Mouse (Mus musculus): ENCODE measurements around the gene Fam204a. TPM values are rescaled to one million over a fixed set of nuclear protein-coding genes. Genes with fewer than 3 reads are reported as not detected.

The Fam204a gene
- polyA plus RNA-seq, 1 experiment, result 4.9 TPM

DNA sequence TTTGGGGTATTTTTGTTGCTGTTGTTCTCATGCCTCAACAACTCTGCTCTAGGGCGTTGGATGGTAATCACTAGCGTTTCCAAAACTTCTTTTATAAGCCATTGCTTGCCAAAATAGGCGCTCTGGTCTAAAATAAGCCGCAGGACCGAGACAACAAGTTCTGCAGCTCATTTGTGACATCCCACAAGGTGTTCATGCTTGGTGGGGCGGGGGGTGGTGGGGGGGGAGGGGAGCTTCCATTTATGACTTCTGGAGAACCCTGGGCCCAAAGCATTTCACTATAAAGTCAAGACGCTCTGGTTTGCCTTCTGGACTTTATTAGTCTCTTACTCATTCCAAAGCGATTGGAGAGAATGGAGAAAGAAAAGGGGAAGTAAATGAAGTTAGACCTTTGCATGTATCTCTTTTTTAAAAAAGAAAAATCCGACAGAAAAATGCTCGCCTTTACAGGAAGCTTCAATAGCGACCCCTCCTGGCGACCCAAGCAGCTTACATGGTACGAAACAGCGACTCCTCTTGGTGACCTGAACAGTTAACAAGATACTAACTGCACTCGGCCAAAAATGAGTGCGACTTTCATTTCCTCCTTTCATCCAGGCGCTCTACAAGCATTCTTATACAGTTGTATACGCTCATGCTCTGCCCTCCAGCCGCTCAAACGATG, 65.8 kb downstream of the Fam204a start:
- no peak for DNase-seq (ENCODE audit: low read depth)

- no peak for DNase-seq (ENCODE audit: low read depth)
Measured at GRCm38 (mm10) chr19:60159827-60160226, 66.7 kb downstream of the Fam204a start.

DNA sequence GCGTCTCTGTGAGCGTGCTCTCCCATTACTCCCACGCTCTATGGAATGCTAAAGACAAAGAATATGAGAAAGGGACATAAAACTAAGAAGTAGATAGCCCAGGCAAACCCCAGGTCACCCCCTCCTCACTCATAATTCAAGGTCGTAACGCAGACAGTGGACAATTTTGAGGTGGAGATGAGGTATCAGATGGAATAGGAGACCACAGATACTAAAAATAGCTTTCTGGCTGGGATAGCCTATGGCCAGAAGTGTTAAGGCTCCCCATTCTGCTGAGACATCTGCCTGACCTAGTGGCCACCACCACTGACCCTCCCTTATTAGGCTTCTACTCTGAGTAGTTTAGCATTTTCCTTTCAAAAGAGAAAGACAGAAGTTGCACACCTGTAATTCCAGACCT, 71.2 kb downstream of the Fam204a start:
- DNase-seq (ENCODE audit: low read depth), result no peak

GRCm38 (mm10) chr19:60153096-60153495, 73.4 kb downstream of the Fam204a start:
- DNase-seq (ENCODE audit: low read depth), result no peak

DNA sequence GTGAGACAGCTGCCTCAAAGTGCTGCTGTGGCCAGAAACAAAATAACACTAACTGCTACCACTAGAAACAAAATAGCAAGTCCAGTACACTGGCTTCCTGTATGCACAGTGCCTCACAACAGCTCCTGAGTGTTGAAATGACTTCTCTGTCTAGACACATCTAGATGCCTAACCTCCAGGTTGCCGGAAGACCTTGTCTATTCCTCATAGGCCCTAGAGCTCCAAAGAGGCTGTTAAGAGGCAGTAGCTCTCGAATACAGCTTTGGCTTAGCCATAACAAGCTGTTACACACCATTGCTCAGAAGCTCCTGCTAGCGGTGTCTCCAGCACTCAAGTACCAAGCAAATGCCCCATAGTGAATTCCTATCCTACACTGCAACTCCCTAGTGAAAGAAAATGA, 76.4 kb downstream of the Fam204a start:
- no peak for DNase-seq (ENCODE audit: low read depth)

- DNase-seq (ENCODE audit: low read depth), result no peak
Measured at GRCm38 (mm10) chr19:60149078-60149960, 77.2 kb downstream of the Fam204a start.

Other genes starting within 250 kb of the Fam204a start
- 0.19 TPM in 1 of 2 replicates, not detected in the other for gene Prlhr, start 241.6 kb upstream of the Fam204a start, polyA plus RNA-seq (2012; rRNA removed)

All from gonadal fat pad, adult 2 months (tissue).